Mouse (Mus musculus) MEL (cell line): ENCODE results near the gene Hoxc5. TPM values are rescaled to one million over a fixed set of nuclear protein-coding genes. Genes with fewer than 3 reads are reported as not detected.

Experiments used
- DNase-seq: peaks from one replicate; pipeline ENCODE4 v3.0.0; 2011; ENCODE audit warnings: low read depth, low spot score
- H3K27ac ChIP-seq: 2 replicates; pipeline ENCODE4 v1.5.1; 2012; ENCODE audit warnings: low read depth, mild to moderate bottlenecking, control low read depth, low read length, moderate library complexity; ENCODE audit not compliant: control insufficient read depth
- H3K27me3 ChIP-seq, 2 experiments: fragments of 150-350 bp in 1 of 2; sonication (generic) in 1 of 2; 2 replicates each; pipeline ENCODE4 v1.6.1; 2012; ENCODE audit warnings: low read length in 2 of 2, mild to moderate bottlenecking in 2 of 2, improper control_type of control experiment in 1 of 2, moderate library complexity in 1 of 2; ENCODE audit not compliant: insufficient read depth in 2 of 2, control insufficient read depth in 1 of 2
- H3K36me3 ChIP-seq, 2 experiments: 2 replicates each; pipeline ENCODE4 v1.6.1; 2012 to 2014; ENCODE audit warnings: low read length in 2 of 2, improper control_type of control experiment in 1 of 2, inconsistent platforms in 1 of 2, mild to moderate bottlenecking in 1 of 2; ENCODE audit not compliant: insufficient read depth in 2 of 2, control insufficient read depth in 1 of 2
- H3K4me1 ChIP-seq, 2 experiments: fragments of 150-350 bp in 1 of 2; sonication (generic) in 1 of 2; 2 replicates each; pipeline ENCODE4 v1.6.1; 2012; ENCODE audit warnings: low read length in 2 of 2, improper control_type of control experiment in 1 of 2, mild to moderate bottlenecking in 1 of 2; ENCODE audit not compliant: insufficient read depth in 2 of 2, control insufficient read depth in 1 of 2
- H3K4me3 ChIP-seq, 2 experiments: fragments of 150-350 bp in 1 of 2; sonication (generic) in 1 of 2; 2 replicates each; pipeline ENCODE4 v1.5.1; 2012; ENCODE audit warnings: low read depth in 2 of 2, low read length in 2 of 2, mild to moderate bottlenecking in 2 of 2, moderate library complexity in 2 of 2, control low read depth in 1 of 2, improper control_type of control experiment in 1 of 2; ENCODE audit not compliant: control insufficient read depth in 1 of 2, insufficient read depth in 1 of 2
- H3K79me2 ChIP-seq: 2 replicates; pipeline ENCODE4 v1.6.1; 2012; ENCODE audit warnings: mild to moderate bottlenecking, low read length, moderate library complexity; ENCODE audit not compliant: control insufficient read depth, poor library complexity, insufficient read depth
- H3K9ac ChIP-seq: 2 replicates; pipeline ENCODE4 v1.6.1; 2012; ENCODE audit warnings: low read depth, mild to moderate bottlenecking, control low read depth, low read length, moderate library complexity; ENCODE audit not compliant: control insufficient read depth, poor library complexity, severe bottlenecking
- H3K9me3 ChIP-seq: fragments of 150-350 bp; sonication (generic); replicated peaks from 2 replicates; pipeline ENCODE4 v1.6.1; 2012; ENCODE audit warnings: mild to moderate bottlenecking, low read length, improper control_type of control experiment, moderate library complexity; ENCODE audit not compliant: insufficient read depth
- BHLHE40 ChIP-seq: IDR thresholded peaks from 2 replicates; pipeline ENCODE4 v1.6.1; 2012; ENCODE audit warnings: low read depth, mild to moderate bottlenecking, inconsistent platforms, low read length, improper control_type of control experiment, borderline replicate concordance
- CHD1 ChIP-seq: IDR thresholded peaks from 2 replicates; pipeline ENCODE4 v1.6.1; 2012; ENCODE audit warnings: low read depth, mild to moderate bottlenecking, inconsistent platforms, low read length, improper control_type of control experiment
- CHD2 ChIP-seq: IDR thresholded peaks from 2 replicates; pipeline ENCODE4 v1.6.1; 2011; ENCODE audit warnings: low read length, improper control_type of control experiment
- CTCF ChIP-seq, 3 experiments: IDR thresholded peaks in 2 of 3; conservative IDR thresholded peaks in 1 of 3; 2 replicates each; pipeline ENCODE4 v1.5.1; 2011 to 2012; ENCODE audit warnings: low read length in 3 of 3, low read depth in 2 of 3, mild to moderate bottlenecking in 2 of 3, improper control_type of control experiment in 1 of 3, inconsistent platforms in 1 of 3, mixed read lengths in 1 of 3, moderate library complexity in 1 of 3; ENCODE audit not compliant: control insufficient read depth in 1 of 3, insufficient read depth in 1 of 3, poor library complexity in 1 of 3, severe bottlenecking in 1 of 3
- E2F4 ChIP-seq: IDR thresholded peaks from 2 replicates; pipeline ENCODE4 v1.6.1; 2011; ENCODE audit warnings: low read depth, low read length, improper control_type of control experiment, borderline replicate concordance
- ELF1 ChIP-seq: IDR thresholded peaks from 2 replicates; pipeline ENCODE4 v1.6.1; 2014; ENCODE audit warnings: low read depth, mild to moderate bottlenecking, inconsistent platforms, low read length, improper control_type of control experiment, moderate library complexity
- EP300 ChIP-seq, 2 experiments: IDR thresholded peaks; 2 replicates each; pipeline ENCODE4 v1.6.1; 2011; ENCODE audit warnings: improper control_type of control experiment in 2 of 2, low read length in 2 of 2, low read depth in 1 of 2, mild to moderate bottlenecking in 1 of 2
- ETS1 ChIP-seq: IDR thresholded peaks from 2 replicates; pipeline ENCODE4 v1.6.1; 2012; ENCODE audit warnings: low read depth, mild to moderate bottlenecking, inconsistent platforms, low read length, improper control_type of control experiment, moderate library complexity
- GABPA ChIP-seq: IDR thresholded peaks from 2 replicates; pipeline ENCODE4 v1.6.1; 2012; ENCODE audit warnings: low read depth, mild to moderate bottlenecking, inconsistent platforms, low read length, improper control_type of control experiment, moderate library complexity
- GATA1 ChIP-seq: IDR thresholded peaks from 2 replicates; pipeline ENCODE4 v1.6.1; 2011; ENCODE audit warnings: low read depth, low read length, improper control_type of control experiment
- JUND ChIP-seq: IDR thresholded peaks from 2 replicates; pipeline ENCODE4 v1.6.1; 2011; ENCODE audit warnings: low read depth, mild to moderate bottlenecking, improper control_type of control experiment, low read length
- KAT2A ChIP-seq: conservative IDR thresholded peaks from 2 replicates; pipeline ENCODE4 v1.6.1; 2012; ENCODE audit warnings: low read depth, low read length, improper control_type of control experiment, inconsistent platforms
- MAFK ChIP-seq: IDR thresholded peaks from 2 replicates; pipeline ENCODE4 v1.6.1; 2011; ENCODE audit warnings: low read depth, mild to moderate bottlenecking, low read length, improper control_type of control experiment, borderline replicate concordance
- MAX ChIP-seq: IDR thresholded peaks from 2 replicates; pipeline ENCODE4 v1.6.1; 2011; ENCODE audit warnings: low read length, improper control_type of control experiment
- MAZ ChIP-seq: IDR thresholded peaks from 2 replicates; pipeline ENCODE4 v1.6.1; 2012; ENCODE audit warnings: low read depth, mild to moderate bottlenecking, inconsistent platforms, low read length, improper control_type of control experiment
- MEF2A ChIP-seq: IDR thresholded peaks from 2 replicates; pipeline ENCODE4 v1.6.1; 2014; ENCODE audit warnings: low read depth, mild to moderate bottlenecking, inconsistent platforms, low read length, improper control_type of control experiment; ENCODE audit not compliant: poor library complexity, insufficient replicate concordance, severe bottlenecking; ENCODE audit errors: extremely low read depth
- MXI1 ChIP-seq: IDR thresholded peaks from 2 replicates; pipeline ENCODE4 v1.6.1; 2011; ENCODE audit warnings: mild to moderate bottlenecking, low read depth, low read length, improper control_type of control experiment
- MYB ChIP-seq: IDR thresholded peaks from 2 replicates; pipeline ENCODE4 v1.6.1; 2011; ENCODE audit warnings: mild to moderate bottlenecking, low read depth, low read length, improper control_type of control experiment
- MYC ChIP-seq: IDR thresholded peaks from 2 replicates; pipeline ENCODE4 v1.6.1; 2011; ENCODE audit warnings: low read depth, mild to moderate bottlenecking, low read length, improper control_type of control experiment, moderate library complexity
- NELFE ChIP-seq: IDR thresholded peaks from 2 replicates; pipeline ENCODE4 v1.6.1; 2011; ENCODE audit warnings: low read depth, low read length, improper control_type of control experiment
- NRF1 ChIP-seq: IDR thresholded peaks from 2 replicates; pipeline ENCODE4 v1.6.1; 2014; ENCODE audit warnings: low read depth, mild to moderate bottlenecking, inconsistent platforms, low read length, improper control_type of control experiment, moderate library complexity; ENCODE audit not compliant: poor library complexity, insufficient read depth, severe bottlenecking
- POLR2AphosphoS2 ChIP-seq: IDR thresholded peaks from 2 replicates; pipeline ENCODE4 v1.6.1; 2011; ENCODE audit warnings: low read length, improper control_type of control experiment
- POLR2AphosphoS5 ChIP-seq: IDR thresholded peaks from 2 replicates; pipeline ENCODE4 v1.6.1; 2012; ENCODE audit warnings: low read depth, borderline replicate concordance, mild to moderate bottlenecking, inconsistent platforms, low read length, moderate library complexity, mixed read lengths
- RAD21 ChIP-seq: IDR thresholded peaks from 2 replicates; pipeline ENCODE4 v1.6.1; 2011; ENCODE audit warnings: mild to moderate bottlenecking, low read depth, low read length, improper control_type of control experiment
- RCOR1 ChIP-seq: IDR thresholded peaks from 2 replicates; pipeline ENCODE4 v1.6.1; 2012; ENCODE audit warnings: low read depth, mild to moderate bottlenecking, inconsistent platforms, low read length, improper control_type of control experiment
- SMC3 ChIP-seq: IDR thresholded peaks from 2 replicates; pipeline ENCODE4 v1.6.1; 2011; ENCODE audit warnings: low read depth, low read length, improper control_type of control experiment
- TAL1 ChIP-seq: IDR thresholded peaks from 2 replicates; pipeline ENCODE4 v1.6.1; 2012; ENCODE audit warnings: mild to moderate bottlenecking, inconsistent platforms, low read length, moderate library complexity, mixed read lengths
- TBP ChIP-seq: IDR thresholded peaks from 2 replicates; pipeline ENCODE4 v1.8.0; 2011; ENCODE audit warnings: low read depth, low read length, improper control_type of control experiment
- TCF12 ChIP-seq: IDR thresholded peaks from 2 replicates; pipeline ENCODE4 v1.6.1; 2014; ENCODE audit warnings: low read depth, mild to moderate bottlenecking, inconsistent platforms, low read length, improper control_type of control experiment, moderate library complexity
- UBTF ChIP-seq: IDR thresholded peaks from 2 replicates; pipeline ENCODE4 v1.6.1; 2012; ENCODE audit warnings: low read depth, mild to moderate bottlenecking, inconsistent platforms, low read length, improper control_type of control experiment, moderate library complexity, borderline replicate concordance; ENCODE audit not compliant: insufficient read depth
- USF1 ChIP-seq: IDR thresholded peaks from 2 replicates; pipeline ENCODE4 v1.6.1; 2014; ENCODE audit warnings: low read depth, mild to moderate bottlenecking, inconsistent platforms, low read length, improper control_type of control experiment, moderate library complexity
- USF2 ChIP-seq, 2 experiments: IDR thresholded peaks; 2 replicates each; pipeline ENCODE4 v1.6.1; 2011 to 2012; ENCODE audit warnings: improper control_type of control experiment in 2 of 2, low read length in 2 of 2, borderline replicate concordance in 1 of 2, inconsistent platforms in 1 of 2, low read depth in 1 of 2, mild to moderate bottlenecking in 1 of 2; ENCODE audit not compliant: insufficient read depth in 1 of 2
- ZC3H11A ChIP-seq: IDR thresholded peaks from 2 replicates; pipeline ENCODE4 v1.6.1; 2012; ENCODE audit warnings: low read depth, mild to moderate bottlenecking, inconsistent platforms, low read length, improper control_type of control experiment
- ZKSCAN1 ChIP-seq: IDR thresholded peaks from 2 replicates; pipeline ENCODE4 v1.6.1; 2012; ENCODE audit warnings: low read depth, mild to moderate bottlenecking, inconsistent platforms, low read length, improper control_type of control experiment, moderate library complexity
- ZNF384 ChIP-seq: IDR thresholded peaks from 2 replicates; pipeline ENCODE4 v1.6.1; 2012; ENCODE audit warnings: low read depth, mild to moderate bottlenecking, inconsistent platforms, low read length, improper control_type of control experiment
- polyA plus RNA-seq, 2 experiments: library from polyadenylated mRNA; stranded (reverse) in 1 of 2; unstranded in 1 of 2; fragments of >175 nt in 1 of 2; fragments of >200 nt in 1 of 2; gene quantifications; 2 replicates each; pipeline versions ENCODE4 v1.2.1 to v1.2.4; 2012; ENCODE audit warnings: low replicate concordance in 2 of 2, low read depth in 1 of 2; ENCODE audit not compliant: insufficient read length in 2 of 2, insufficient read depth in 1 of 2, missing spikeins in 1 of 2
- total RNA-seq: library from RNA; depleted of rRNA; stranded (reverse); fragments of 300-350 nt; gene quantifications from 2 replicates; pipeline ENCODE4 v1.2.3, GENCODE M21; 2012

Hoxc5 gene
- total and polyA plus RNA-seq, 3 experiments = 0.46 to 3.0 TPM; not detected in 1

DNA sequence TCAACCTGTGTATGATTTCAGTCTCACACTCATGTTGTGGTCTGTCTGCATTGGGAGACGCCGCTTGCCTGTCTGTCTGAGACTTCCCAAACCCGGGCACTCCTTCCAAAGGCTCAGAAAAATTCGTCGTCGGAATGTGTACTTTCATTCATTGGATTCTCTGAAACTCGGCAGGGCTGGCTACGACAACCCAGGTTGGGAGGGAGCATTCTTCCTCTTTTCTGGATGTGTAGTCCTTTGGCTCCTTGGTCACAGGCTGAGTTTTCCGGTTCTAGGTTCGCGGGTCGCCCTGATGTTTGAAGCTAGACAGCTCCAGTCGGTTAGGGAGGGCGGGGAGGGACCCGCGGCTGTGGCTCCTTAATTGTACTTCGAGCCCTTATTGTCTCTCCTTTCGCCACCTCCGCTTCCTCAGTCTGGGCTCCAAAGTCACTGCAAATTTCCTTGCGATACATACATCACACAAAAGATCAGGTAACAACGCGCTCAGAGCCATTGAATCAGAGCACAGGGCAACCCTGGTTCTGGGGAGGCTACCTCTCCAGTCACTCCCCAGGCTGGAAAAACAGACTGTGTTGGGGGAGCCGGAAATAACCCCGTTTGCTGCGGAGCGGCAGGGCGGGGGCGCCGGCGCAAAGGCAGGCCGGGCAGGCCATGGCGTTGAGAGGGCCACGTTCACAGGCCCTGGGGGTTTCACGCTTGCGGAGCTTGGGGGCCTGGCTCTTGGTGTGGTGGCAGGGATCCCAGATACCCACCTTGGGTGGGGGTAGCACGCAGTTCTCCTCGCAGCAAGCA lies 9.6 kb downstream of the Hoxc5 start:
- DNase-seq = peak; percentile 85
- peak overlapping the region; percentile 81 to 89 for H3K4me3 ChIP-seq
- H3K9me3 ChIP-seq = no peaks in the 10 kb centered on the region
- peaks cover 0 to 18% of the 10 kb centered on the region in 2 experiments; a peak in 2 of 4 replicates for H3K36me3 ChIP-seq
- no peaks in the 10 kb centered on the region for H3K27me3 ChIP-seq
- H3K27ac ChIP-seq = peak overlapping the region; percentile 83
- H3K9ac ChIP-seq = peak overlapping the region; percentile 93
- H3K79me2 ChIP-seq = peaks cover 54% of the 10 kb centered on the region
- peaks cover 16 to 23% of the 10 kb centered on the region in 2 experiments for H3K4me1 ChIP-seq
- 0 out of 2 replicates have a peak, but pooled peaks have one; percentile 41 for TF ChIP-seq CHD1
- TF ChIP-seq NRF1 = peak; percentile 55; the same call in 1 of the 2 replicates
- TF ChIP-seq MEF2A = no peak
- TF ChIP-seq SMC3 = no peak
- no peak for TF ChIP-seq ZKSCAN1
- TF ChIP-seq USF2 (IDR thresholded peaks at IDR 0.05; ENCODE audit: borderline replicate concordance in 1 of 2, insufficient read depth in 1 of 2, low read depth in 1 of 2, low read length in 2 of 2) = no peak
- TF ChIP-seq ELF1 = no peak; the same call in 1 of the 2 replicates
- TF ChIP-seq NELFE = peak; percentile 63
- TF ChIP-seq MYC = no peak
- TF ChIP-seq GATA1 = no peak
- TF ChIP-seq CTCF (IDR thresholded peaks at IDR 0.05 in 2 of 3, conservative IDR thresholded peaks at IDR 0.05 in 1 of 3; ENCODE audit: control insufficient read depth in 1 of 3, insufficient read depth in 1 of 3, low read depth in 2 of 3, low read length in 3 of 3, poor library complexity in 1 of 3, severe bottlenecking in 1 of 3) = no peak
- TF ChIP-seq RCOR1 = 0 out of 2 replicates have a peak, but pooled peaks have one; percentile 5
- TF ChIP-seq POLR2AphosphoS2 = peak; percentile 35
- TF ChIP-seq ZNF384 = no peak
- peak; percentile 30; the same call in 1 of the 2 replicates for TF ChIP-seq TCF12
- no peak for TF ChIP-seq ETS1
- no peak for TF ChIP-seq GABPA
- TF ChIP-seq POLR2AphosphoS5 = no peak
- TF ChIP-seq RAD21 = no peak
- no peak for TF ChIP-seq JUND
- peak; percentile 61; the same call in 1 of the 2 replicates for TF ChIP-seq MXI1
- TF ChIP-seq MYB = 0 out of 2 replicates have a peak, but pooled peaks have one; percentile 4
- peak; percentile 43; the same call in 1 of the 2 replicates for TF ChIP-seq TBP
- TF ChIP-seq UBTF = peak; percentile 97
- TF ChIP-seq BHLHE40 = no peak
- no peak; the same call in 1 of the 2 replicates for TF ChIP-seq KAT2A
- TF ChIP-seq ZC3H11A = no peak
- TF ChIP-seq EP300 (IDR thresholded peaks at IDR 0.05; ENCODE audit: low read depth in 1 of 2, low read length in 2 of 2) = no peak
- TF ChIP-seq TAL1 = no peak
- TF ChIP-seq E2F4 = no peak
- TF ChIP-seq MAZ = no peak; the same call in none of the 2 replicates
- no peak for TF ChIP-seq CHD2
- TF ChIP-seq USF1 = no peak
- TF ChIP-seq MAFK = no peak
- TF ChIP-seq MAX = peak; percentile 52; the same call in 1 of the 2 replicates
